Mouse (Mus musculus): ENCODE measurements around the gene Smim12. TPM values are rescaled to one million over a fixed set of nuclear protein-coding genes. Genes with fewer than 3 reads are reported as not detected.
A peak's percentile ranks its signal among the peaks of the same experiment; 100 is the strongest.

Smim12 gene
- total and polyA plus RNA-seq, 3 experiments: 48.3 to 60.1 TPM; not detected in 1

GRCm38 (mm10) chr4:127235742-127236487, 7.7 kb upstream of the Smim12 start:
- Histone ChIP-seq H3K79me2 (ENCODE audit: control insufficient read depth, insufficient read depth, low read length, poor library complexity) (no peaks in the 10 kb centered on the region), H3K9me3 (replicated peaks; ENCODE audit: insufficient read depth, low read length) (no peaks in the 10 kb centered on the region), H3K27me3 (ENCODE audit: control insufficient read depth in 1 of 2, insufficient read depth in 2 of 2, low read length in 2 of 2) (no peaks in the 10 kb centered on the region), H3K4me1 (ENCODE audit: control insufficient read depth in 1 of 2, insufficient read depth in 2 of 2, low read length in 2 of 2) (no peaks in the 10 kb centered on the region), H3K27ac (ENCODE audit: control insufficient read depth, low read depth, low read length) (no peak overlapping the region), H3K9ac (ENCODE audit: control insufficient read depth, low read depth, low read length, poor library complexity, severe bottlenecking) (no peak overlapping the region), H3K36me3 (ENCODE audit: control insufficient read depth in 1 of 2, insufficient read depth in 2 of 2, low read length in 2 of 2) (no peaks in the 10 kb centered on the region), H3K4me3 (ENCODE audit: control insufficient read depth in 1 of 2, insufficient read depth in 1 of 2, low read depth in 2 of 2, low read length in 2 of 2) (no peak overlapping the region)
- TF ChIP-seq ZMIZ1 (IDR thresholded peaks at IDR 0.05; ENCODE audit: low read depth, low read length) (no peak), CTCF (IDR thresholded peaks at IDR 0.05 in 2 of 3, conservative IDR thresholded peaks at IDR 0.05 in 1 of 3; ENCODE audit: control insufficient read depth in 1 of 3, insufficient read depth in 1 of 3, low read depth in 2 of 3, low read length in 3 of 3, poor library complexity in 1 of 3, severe bottlenecking in 1 of 3) (peak in 2 of 3 experiments; percentile 45 to 52; a peak in 5 of 6 replicates), SMC3 (IDR thresholded peaks at IDR 0.05; ENCODE audit: low read depth, low read length) (peak; percentile 35), E2F4 (IDR thresholded peaks at IDR 0.05; ENCODE audit: borderline replicate concordance, low read depth, low read length) (no peak), POLR2AphosphoS5 (IDR thresholded peaks at IDR 0.05; ENCODE audit: borderline replicate concordance, low read depth, low read length) (no peak), USF1 (IDR thresholded peaks at IDR 0.05; ENCODE audit: low read depth, low read length) (no peak), RAD21 (IDR thresholded peaks at IDR 0.05; ENCODE audit: low read depth, low read length) (peak; percentile 22), MXI1 (IDR thresholded peaks at IDR 0.05; ENCODE audit: low read depth, low read length) (no peak)
- peak; percentile 39 for DNase-seq (ENCODE audit: low read depth, low spot score)

DNA sequence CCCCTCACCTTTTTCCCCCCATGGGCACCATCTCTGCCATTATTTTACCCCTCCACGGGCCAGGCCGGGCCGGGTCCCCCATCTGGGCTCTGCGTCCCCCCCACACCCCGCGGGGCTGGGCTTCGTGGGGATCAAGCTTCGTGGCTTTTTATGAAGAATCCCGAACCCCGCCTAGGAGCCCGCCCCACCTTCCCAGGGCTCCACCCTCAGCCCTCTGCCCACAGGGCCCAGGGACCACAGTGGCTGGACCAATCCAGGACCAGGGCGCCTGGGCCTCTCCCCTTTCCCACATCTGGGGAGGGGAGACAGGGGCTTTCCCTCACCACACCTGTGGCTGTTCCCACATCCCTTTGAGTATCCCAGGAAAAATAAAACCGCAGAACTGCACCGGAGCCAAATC, 7.0 kb upstream of the Smim12 start:
- no peak for DNase-seq (ENCODE audit: low read depth, low spot score)
- H3K4me1 ChIP-seq (ENCODE audit: control insufficient read depth in 1 of 2, insufficient read depth in 2 of 2, low read length in 2 of 2): no peaks in the 10 kb centered on the region
- H3K9me3 ChIP-seq (replicated peaks; ENCODE audit: insufficient read depth, low read length): no peaks in the 10 kb centered on the region
- no peaks in the 10 kb centered on the region for H3K27me3 ChIP-seq (ENCODE audit: control insufficient read depth in 1 of 2, insufficient read depth in 2 of 2, low read length in 2 of 2)
- no peak for TF ChIP-seq E2F4 (IDR thresholded peaks at IDR 0.05; ENCODE audit: borderline replicate concordance, low read depth, low read length)
- no peak overlapping the region for H3K9ac ChIP-seq (ENCODE audit: control insufficient read depth, low read depth, low read length, poor library complexity, severe bottlenecking)
- no peak overlapping the region for H3K27ac ChIP-seq (ENCODE audit: control insufficient read depth, low read depth, low read length)
- H3K4me3 ChIP-seq (ENCODE audit: control insufficient read depth in 1 of 2, insufficient read depth in 1 of 2, low read depth in 2 of 2, low read length in 2 of 2): no peak overlapping the region
- no peaks in the 10 kb centered on the region for H3K79me2 ChIP-seq (ENCODE audit: control insufficient read depth, insufficient read depth, low read length, poor library complexity)
- H3K36me3 ChIP-seq (ENCODE audit: control insufficient read depth in 1 of 2, insufficient read depth in 2 of 2, low read length in 2 of 2): no peaks in the 10 kb centered on the region

GRCm38 (mm10) chr4:127237271-127237670, 6.3 kb upstream of the Smim12 start:
- peaks cover 0 to 4% of the 10 kb centered on the region in 2 experiments; a peak in 2 of 4 replicates for H3K36me3 ChIP-seq (ENCODE audit: control insufficient read depth in 1 of 2, insufficient read depth in 2 of 2, low read length in 2 of 2)
- TF ChIP-seq CTCF (IDR thresholded peaks at IDR 0.05 in 2 of 3, conservative IDR thresholded peaks at IDR 0.05 in 1 of 3; ENCODE audit: control insufficient read depth in 1 of 3, insufficient read depth in 1 of 3, low read depth in 2 of 3, low read length in 3 of 3, poor library complexity in 1 of 3, severe bottlenecking in 1 of 3) (no peak), ELF1 (IDR thresholded peaks at IDR 0.05; ENCODE audit: low read depth, low read length) (no peak), ETS1 (IDR thresholded peaks at IDR 0.05; ENCODE audit: low read depth, low read length) (no peak), POLR2A (IDR thresholded peaks at IDR 0.05; ENCODE audit: control insufficient read depth in 1 of 2, insufficient read depth in 1 of 2, low read depth in 1 of 2, low read length in 2 of 2, poor library complexity in 1 of 2) (no peak), GABPA (IDR thresholded peaks at IDR 0.05; ENCODE audit: low read depth, low read length) (no peak), KAT2A (conservative IDR thresholded peaks at IDR 0.05; ENCODE audit: low read depth, low read length) (no peak), ZNF384 (IDR thresholded peaks at IDR 0.05; ENCODE audit: low read depth, low read length) (no peak), ZKSCAN1 (IDR thresholded peaks at IDR 0.05; ENCODE audit: low read depth, low read length) (no peak), EP300 (IDR thresholded peaks at IDR 0.05; ENCODE audit: low read depth in 1 of 2, low read length in 2 of 2) (no peak), TCF12 (IDR thresholded peaks at IDR 0.05; ENCODE audit: low read depth, low read length) (no peak), SMC3 (IDR thresholded peaks at IDR 0.05; ENCODE audit: low read depth, low read length) (no peak), MAX (IDR thresholded peaks at IDR 0.05; ENCODE audit: low read length) (no peak), ZMIZ1 (IDR thresholded peaks at IDR 0.05; ENCODE audit: low read depth, low read length) (no peak), BHLHE40 (IDR thresholded peaks at IDR 0.05; ENCODE audit: borderline replicate concordance, low read depth, low read length) (no peak), MYC (IDR thresholded peaks at IDR 0.05; ENCODE audit: low read depth, low read length) (no peak), JUND (IDR thresholded peaks at IDR 0.05; ENCODE audit: low read depth, low read length) (no peak), HCFC1 (IDR thresholded peaks at IDR 0.05; ENCODE audit: low read depth, low read length) (no peak)
- H3K79me2 ChIP-seq (ENCODE audit: control insufficient read depth, insufficient read depth, low read length, poor library complexity): no peaks in the 10 kb centered on the region
- H3K27ac ChIP-seq (ENCODE audit: control insufficient read depth, low read depth, low read length): no peak overlapping the region
- DNase-seq (ENCODE audit: low read depth, low spot score): no peak
- no peaks in the 10 kb centered on the region for H3K9me3 ChIP-seq (replicated peaks; ENCODE audit: insufficient read depth, low read length)
- no peak overlapping the region for H3K9ac ChIP-seq (ENCODE audit: control insufficient read depth, low read depth, low read length, poor library complexity, severe bottlenecking)
- H3K4me1 ChIP-seq (ENCODE audit: control insufficient read depth in 1 of 2, insufficient read depth in 2 of 2, low read length in 2 of 2): peaks cover 0 to under 1% of the 10 kb centered on the region in 2 experiments; a peak in 1 of 4 replicates
- H3K4me3 ChIP-seq (ENCODE audit: control insufficient read depth in 1 of 2, insufficient read depth in 1 of 2, low read depth in 2 of 2, low read length in 2 of 2): no peak overlapping the region
- no peaks in the 10 kb centered on the region for H3K27me3 ChIP-seq (ENCODE audit: control insufficient read depth in 1 of 2, insufficient read depth in 2 of 2, low read length in 2 of 2)
